Mouse (Mus musculus): ENCODE data around the gene Ntng2. TPM values are rescaled to one million over a fixed set of nuclear protein-coding genes. Genes with fewer than 3 reads are reported as not detected.
A peak's percentile ranks its signal among the peaks of the same experiment; 100 is the strongest.

The Ntng2 gene
- polyA plus RNA-seq, 1 experiment, result not detected

DNA sequence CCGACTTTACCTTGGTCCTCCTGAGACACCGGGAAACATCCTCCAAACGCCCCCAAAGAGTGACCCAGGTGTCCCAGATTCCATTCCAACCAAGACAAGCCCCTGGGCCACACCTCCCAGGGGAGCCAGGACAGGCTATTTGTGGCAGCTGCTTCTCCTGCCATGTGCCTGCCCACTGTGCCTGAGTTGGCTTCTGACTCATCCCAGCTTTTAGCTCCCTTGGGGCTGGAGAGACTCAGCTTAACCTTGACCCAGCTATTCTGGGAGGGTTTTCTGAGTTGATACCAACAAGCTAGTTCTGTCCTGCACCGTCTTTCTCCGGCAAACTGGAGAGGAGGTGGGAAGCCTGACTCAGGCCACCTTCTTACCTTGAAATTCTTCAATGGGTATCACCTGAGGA, 54.4 kb downstream of the Ntng2 start:
- Histone ChIP-seq H3K4me1 (ENCODE audit: control insufficient read depth, insufficient read depth, low read length) (peaks cover 17% of the 10 kb centered on the region), H3K4me3 (ENCODE audit: insufficient read depth, low read depth, low read length) (no peak overlapping the region), H3K27ac (ENCODE audit: insufficient read depth, low read depth, low read length) (no peak overlapping the region)
- no peak for TF ChIP-seq POLR2A (IDR thresholded peaks at IDR 0.05; ENCODE audit: insufficient read depth, low read depth, low read length)
- TF ChIP-seq CTCF (IDR thresholded peaks at IDR 0.05; ENCODE audit: insufficient read depth, low read depth, low read length), result no peak
- 84% methylated on average over 5 of the region's 5 CpGs for WGBS

DNA sequence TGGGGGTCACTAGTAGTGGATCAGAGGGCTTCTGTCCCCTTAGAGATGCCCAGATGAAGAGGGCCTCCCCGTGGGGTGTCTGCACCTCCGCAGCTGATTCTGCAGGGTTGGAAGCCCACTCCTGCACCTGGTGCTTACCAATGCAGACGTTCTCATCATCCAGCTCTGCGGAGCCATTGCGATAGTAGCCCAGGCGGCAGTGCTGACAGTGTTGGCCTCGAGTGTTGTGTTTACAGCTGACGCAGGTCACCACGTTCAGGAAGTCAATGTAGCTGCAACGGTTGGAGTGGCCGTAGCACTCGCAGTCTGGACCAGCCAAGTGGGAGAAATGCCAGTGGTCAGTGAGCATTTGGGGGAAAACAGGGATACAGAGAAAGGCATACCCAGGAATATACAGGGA, 56.0 kb downstream of the Ntng2 start:
- TF ChIP-seq CTCF (IDR thresholded peaks at IDR 0.05; ENCODE audit: insufficient read depth, low read depth, low read length), result no peak
- no peak for TF ChIP-seq POLR2A (IDR thresholded peaks at IDR 0.05; ENCODE audit: insufficient read depth, low read depth, low read length)
- H3K4me3 ChIP-seq (ENCODE audit: insufficient read depth, low read depth, low read length), result no peak overlapping the region
- H3K4me1 ChIP-seq (ENCODE audit: control insufficient read depth, insufficient read depth, low read length), result peaks cover 17% of the 10 kb centered on the region
- H3K27ac ChIP-seq (ENCODE audit: insufficient read depth, low read depth, low read length), result no peak overlapping the region
- 83% methylated on average over 12 of the region's 12 CpGs for WGBS

DNA sequence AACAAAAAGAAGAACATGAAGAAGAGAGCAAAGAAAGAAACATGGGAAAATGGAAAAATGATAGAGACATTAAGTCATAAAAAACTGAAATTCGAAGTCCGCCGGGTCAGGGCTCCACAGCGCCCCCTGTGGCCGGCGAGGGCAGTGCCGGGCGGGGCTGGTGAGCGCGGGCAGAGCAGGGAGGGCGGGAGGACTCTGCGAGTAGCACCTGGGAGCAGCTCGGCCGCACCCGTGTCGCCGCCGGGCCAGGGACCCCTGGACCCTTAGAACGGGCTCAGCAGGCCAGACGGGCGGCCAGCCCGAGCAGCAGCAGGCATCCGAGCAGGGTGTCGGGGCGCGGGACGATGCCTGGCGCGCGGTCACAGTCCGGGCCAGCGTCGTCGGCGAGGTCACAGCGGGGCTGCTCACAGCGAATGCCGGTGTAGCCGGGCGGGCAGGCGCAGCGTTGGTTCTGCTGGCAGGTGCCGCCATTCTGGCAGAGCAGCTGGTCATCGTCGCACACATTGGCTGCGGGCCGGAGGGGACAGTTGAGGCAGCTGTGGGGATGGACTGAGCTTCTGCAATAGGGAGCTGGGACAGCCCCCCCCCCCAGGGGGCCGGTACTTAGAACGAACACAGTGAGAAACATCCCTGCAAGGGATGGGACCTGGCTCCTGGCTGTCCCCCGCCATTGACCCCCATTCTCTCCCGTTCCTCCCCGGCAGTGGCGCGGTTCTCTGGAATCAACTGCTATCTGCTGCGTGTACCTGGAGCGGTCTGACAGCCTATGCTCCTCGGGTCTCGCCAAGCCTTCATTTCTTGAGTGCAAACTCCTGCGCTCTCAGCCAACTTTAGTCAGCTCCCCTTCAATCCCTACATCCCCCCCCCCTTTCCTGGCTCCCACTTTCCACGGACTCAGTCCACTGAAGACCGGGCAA, 58.0 kb downstream of the Ntng2 start:
- TF ChIP-seq CTCF (IDR thresholded peaks at IDR 0.05; ENCODE audit: insufficient read depth, low read depth, low read length) (peak; percentile 90), POLR2A (IDR thresholded peaks at IDR 0.05; ENCODE audit: insufficient read depth, low read depth, low read length) (no peak)
- 3% methylated on average over 61 of the region's 61 CpGs for WGBS
- no peak overlapping the region for H3K27ac ChIP-seq (ENCODE audit: insufficient read depth, low read depth, low read length)
- peak overlapping the region; percentile 36 for H3K4me3 ChIP-seq (ENCODE audit: insufficient read depth, low read depth, low read length)
- peaks cover 17% of the 10 kb centered on the region for H3K4me1 ChIP-seq (ENCODE audit: control insufficient read depth, insufficient read depth, low read length)

GRCm38 (mm10) chr2:29193819-29194546, 58.8 kb downstream of the Ntng2 start:
- no peak for TF ChIP-seq POLR2A (IDR thresholded peaks at IDR 0.05; ENCODE audit: insufficient read depth, low read depth, low read length)
- TF ChIP-seq CTCF (IDR thresholded peaks at IDR 0.05; ENCODE audit: insufficient read depth, low read depth, low read length), result no peak
- 21% methylated on average over 16 of the region's 16 CpGs for WGBS
- peaks cover 17% of the 10 kb centered on the region for H3K4me1 ChIP-seq (ENCODE audit: control insufficient read depth, insufficient read depth, low read length)
- H3K27ac ChIP-seq (ENCODE audit: insufficient read depth, low read depth, low read length), result no peak overlapping the region
- peak overlapping the region; percentile 36 for H3K4me3 ChIP-seq (ENCODE audit: insufficient read depth, low read depth, low read length)

DNA sequence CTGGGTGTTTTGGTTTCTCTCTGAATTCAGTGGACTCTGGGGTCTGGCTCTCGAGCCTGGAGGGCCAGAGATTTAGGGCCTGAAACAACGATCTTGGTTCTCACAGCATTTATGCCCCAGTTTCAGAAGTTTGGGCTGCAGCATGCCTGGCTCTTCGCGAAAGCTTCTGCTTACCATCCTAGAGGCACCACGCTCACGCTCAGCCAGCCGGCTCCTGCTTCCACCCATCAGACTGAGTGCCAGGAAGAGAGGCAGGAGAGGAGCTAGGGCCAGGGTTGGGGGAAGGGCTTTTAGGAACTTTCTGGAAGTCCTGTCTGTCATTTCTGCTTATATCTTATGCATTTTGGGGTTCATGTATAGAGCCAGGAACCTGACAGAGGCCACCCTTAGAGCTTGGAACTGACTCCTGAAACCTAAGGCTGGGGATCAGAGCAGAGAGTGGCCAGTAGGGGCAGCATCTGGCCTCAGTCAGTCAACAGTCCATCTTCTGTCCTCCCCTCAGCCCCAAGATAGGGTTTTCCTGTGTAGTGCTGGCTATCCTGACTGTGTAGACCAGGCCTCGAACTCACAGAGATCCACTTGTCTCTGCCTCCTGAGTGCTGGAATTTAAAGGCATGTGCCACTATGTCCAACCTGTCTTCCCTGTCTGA, 60.1 kb downstream of the Ntng2 start:
- peaks cover 14% of the 10 kb centered on the region for H3K4me1 ChIP-seq (ENCODE audit: control insufficient read depth, insufficient read depth, low read length)
- H3K4me3 ChIP-seq (ENCODE audit: insufficient read depth, low read depth, low read length), result no peak overlapping the region
- no peak overlapping the region for H3K27ac ChIP-seq (ENCODE audit: insufficient read depth, low read depth, low read length)
- WGBS, result 92% methylated on average over 8 of the region's 8 CpGs
- no peak for TF ChIP-seq POLR2A (IDR thresholded peaks at IDR 0.05; ENCODE audit: insufficient read depth, low read depth, low read length)
- no peak for TF ChIP-seq CTCF (IDR thresholded peaks at IDR 0.05; ENCODE audit: insufficient read depth, low read depth, low read length)

DNA sequence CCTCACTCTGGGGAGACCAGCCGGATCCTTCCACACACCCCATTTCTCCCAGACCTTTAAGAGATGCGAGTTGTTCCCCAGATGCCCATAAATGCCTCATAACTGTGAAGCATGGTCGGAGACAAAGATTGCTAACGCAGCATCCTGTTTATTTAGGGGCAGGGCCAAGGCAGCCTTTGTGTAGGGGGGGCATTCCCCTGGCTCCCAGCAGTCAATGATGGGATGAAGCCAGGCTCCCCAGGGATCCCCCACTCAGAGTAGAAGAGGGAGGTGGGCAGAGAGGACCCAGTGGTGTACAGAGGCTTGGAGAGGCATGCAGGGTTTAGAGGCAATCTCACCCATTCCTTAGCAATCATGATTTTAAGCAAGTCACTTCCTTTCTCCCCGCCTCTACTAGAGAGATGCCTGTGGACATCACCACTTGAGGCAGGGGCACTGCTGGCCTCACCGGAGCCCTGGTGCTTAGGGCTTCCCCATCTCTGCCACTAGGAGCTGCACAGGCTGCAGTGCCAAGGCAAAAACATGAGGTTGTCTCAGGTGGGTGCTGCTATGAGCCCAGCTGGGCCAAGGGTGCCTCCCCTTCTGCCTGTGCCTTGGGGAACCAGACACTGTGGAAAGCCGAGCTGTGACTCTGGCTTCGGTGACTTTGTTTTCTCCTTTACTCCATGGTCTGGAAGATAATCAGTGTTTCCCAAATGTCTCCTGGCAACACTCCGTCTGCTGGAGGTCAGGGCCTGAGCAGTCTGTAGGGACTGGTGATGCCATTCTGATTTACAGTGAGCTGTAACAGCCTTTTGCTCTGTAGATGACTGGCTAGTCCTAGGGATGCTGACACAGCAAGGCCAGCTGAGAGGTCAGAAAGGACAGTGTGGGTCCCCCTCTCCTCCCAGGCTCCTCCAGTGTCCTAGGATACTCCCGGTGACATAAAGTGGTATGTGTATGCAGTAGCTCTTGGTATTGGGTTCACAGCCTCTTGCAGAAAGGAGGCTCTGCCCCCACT, 61.3 kb downstream of the Ntng2 start:
- Histone ChIP-seq H3K4me3 (ENCODE audit: insufficient read depth, low read depth, low read length) (no peak overlapping the region), H3K4me1 (ENCODE audit: control insufficient read depth, insufficient read depth, low read length) (peaks cover 14% of the 10 kb centered on the region), H3K27ac (ENCODE audit: insufficient read depth, low read depth, low read length) (no peak overlapping the region)
- TF ChIP-seq CTCF (IDR thresholded peaks at IDR 0.05; ENCODE audit: insufficient read depth, low read depth, low read length) (no peak), POLR2A (IDR thresholded peaks at IDR 0.05; ENCODE audit: insufficient read depth, low read depth, low read length) (no peak)
- 88% methylated on average over 10 of the region's 10 CpGs for WGBS

DNA sequence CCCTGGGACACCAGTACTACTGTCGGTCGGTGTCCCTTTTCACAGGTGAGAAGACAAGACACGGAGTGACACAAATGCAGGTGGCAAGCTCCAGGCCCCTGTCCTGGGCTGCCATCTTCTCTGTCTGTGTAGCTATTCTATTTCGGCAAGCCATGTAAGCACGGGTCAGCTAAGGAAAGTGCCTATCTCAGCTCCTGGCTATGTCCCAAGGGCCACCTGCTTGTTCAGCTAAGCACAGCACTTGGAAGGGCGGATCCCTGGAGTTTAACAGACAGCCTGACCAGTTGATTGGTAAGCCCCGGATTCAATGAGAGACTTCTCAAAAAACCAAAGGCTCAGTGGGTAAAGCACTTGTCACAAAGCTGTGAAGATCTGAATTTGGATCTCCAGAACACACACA, 62.4 kb downstream of the Ntng2 start:
- H3K4me1 ChIP-seq (ENCODE audit: control insufficient read depth, insufficient read depth, low read length), result peaks cover 13% of the 10 kb centered on the region
- no peak overlapping the region for H3K4me3 ChIP-seq (ENCODE audit: insufficient read depth, low read depth, low read length)
- 88% methylated on average over 7 of the region's 7 CpGs for WGBS
- H3K27ac ChIP-seq (ENCODE audit: insufficient read depth, low read depth, low read length), result no peak overlapping the region
- no peak for TF ChIP-seq CTCF (IDR thresholded peaks at IDR 0.05; ENCODE audit: insufficient read depth, low read depth, low read length)
- TF ChIP-seq POLR2A (IDR thresholded peaks at IDR 0.05; ENCODE audit: insufficient read depth, low read depth, low read length), result no peak

DNA sequence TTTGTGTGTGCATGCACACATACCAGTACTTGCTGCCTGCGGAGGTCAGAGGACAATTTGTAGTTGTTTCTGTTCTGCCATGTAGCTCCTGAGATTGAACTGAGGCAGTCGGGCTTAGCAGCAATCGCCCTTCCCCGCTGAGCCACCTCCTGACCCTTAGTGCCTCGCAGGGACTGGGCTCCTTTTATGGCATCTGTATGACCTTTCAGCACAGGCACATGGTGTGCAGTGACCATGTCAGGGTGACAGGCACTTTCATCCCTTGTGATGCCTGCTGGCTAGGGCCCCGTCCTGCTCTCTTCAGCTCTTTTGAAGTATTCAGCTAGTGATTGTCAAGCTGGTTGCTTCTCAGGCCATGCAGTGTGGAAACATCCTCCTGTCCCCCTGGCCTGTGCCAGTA, 66.6 kb downstream of the Ntng2 start:
- H3K4me1 ChIP-seq (ENCODE audit: control insufficient read depth, insufficient read depth, low read length), result no peaks in the 10 kb centered on the region
- no peak for TF ChIP-seq CTCF (IDR thresholded peaks at IDR 0.05; ENCODE audit: insufficient read depth, low read depth, low read length)
- no peak for TF ChIP-seq POLR2A (IDR thresholded peaks at IDR 0.05; ENCODE audit: insufficient read depth, low read depth, low read length)
- H3K27ac ChIP-seq (ENCODE audit: insufficient read depth, low read depth, low read length), result no peak overlapping the region
- H3K4me3 ChIP-seq (ENCODE audit: insufficient read depth, low read depth, low read length), result no peak overlapping the region
- 84% methylated on average over 6 of the region's 6 CpGs for WGBS
